Mouse (Mus musculus) hindbrain, postnatal 0 days (tissue): ENCODE measurements around the gene Rundc1. TPM values are rescaled to one million over a fixed set of nuclear protein-coding genes. Genes with fewer than 3 reads are reported as not detected.
"Not testable (repeated sequence)": the region's sequence is repeated elsewhere in the genome, so short reads cannot be mapped to it uniquely, and the experiment has no call there.

Experiments
- ATAC-seq: fragments of 200-750 bp; cut with Nextera tagmentation; 2 replicates; pipeline ENCODE4 v1.8.0; 2017; ENCODE audit warnings: mild to moderate bottlenecking, moderate TSS enrichment, moderate library complexity
- DNase-seq: peaks from one replicate; pipeline ENCODE4 v3.0.0-alpha.2; 2015; ENCODE audit warnings: low spot score
- H3K27ac ChIP-seq: fragments of 300-500 bp; sonication (generic); 2 replicates; pipeline ENCODE4 v1.5.1; 2014; ENCODE audit warnings: mild to moderate bottlenecking
- H3K27me3 ChIP-seq: fragments of 300-500 bp; sonication (generic); 2 replicates; pipeline ENCODE4 v1.6.1; 2014; ENCODE audit warnings: low read length, mixed read lengths; ENCODE audit not compliant: insufficient read depth
- H3K36me3 ChIP-seq: fragments of 300-500 bp; sonication (generic); 2 replicates; pipeline ENCODE4 v1.6.1; 2014; ENCODE audit warnings: low read length, mixed read lengths; ENCODE audit not compliant: insufficient read depth
- H3K4me1 ChIP-seq: fragments of 300-500 bp; sonication (generic); 2 replicates; pipeline ENCODE4 v1.6.1; 2014; ENCODE audit warnings: antibody characterized with exemption, low read length, mixed read lengths; ENCODE audit not compliant: insufficient read depth
- H3K4me2 ChIP-seq: fragments of 300-500 bp; sonication (generic); 2 replicates; pipeline ENCODE4 v1.6.1; 2014; ENCODE audit warnings: low read depth, mild to moderate bottlenecking, low read length, moderate library complexity, mixed read lengths
- H3K4me3 ChIP-seq: fragments of 300-500 bp; sonication (generic); 2 replicates; pipeline ENCODE4 v1.5.1; 2014; ENCODE audit warnings: low read length
- H3K9ac ChIP-seq: fragments of 300-500 bp; sonication (generic); replicated peaks from 2 replicates; pipeline ENCODE4 v1.6.1; 2014; ENCODE audit warnings: mild to moderate bottlenecking, low read length, moderate library complexity, mixed read lengths
- H3K9me3 ChIP-seq: fragments of 300-500 bp; sonication (generic); 2 replicates; pipeline ENCODE4 v1.6.1; 2016; ENCODE audit warnings: low read length, mixed read lengths
- CTCF ChIP-seq: IDR thresholded peaks from 2 replicates; pipeline ENCODE4 v1.5.1; 2016; ENCODE audit warnings: antibody characterized with exemption, control low read depth, low read depth
- WGBS: fragments of 180-500 bp; shearing (Covaris S2); extraction: QIAGEN DNeasy Blood & Tissue Kit; methylation state at CpG from one replicate; pipeline ENCODE4 v1.1.7; 2014; 5-methylcytosine and 5-hydroxymethylcytosine counted together
- polyA plus RNA-seq: library from polyadenylated mRNA; unstranded; fragments of >200 nt; fragmentation: Nextera tagmentation; extraction: Ambion mirVana; gene quantifications from 2 replicates; pipeline ENCODE4 v1.2.1, GENCODE M21; 2015
- total RNA-seq: library from RNA; depleted of rRNA; stranded (reverse); fragments of >200 nt; gene quantifications from 2 replicates; pipeline ENCODE4 v1.2.3, GENCODE M21; 2014

Gene Rundc1
- total and polyA plus RNA-seq, 2 experiments from 2014 or later = 11.6 to 21.4 TPM

GRCm38 (mm10) chr11:101426165-101426564, 1.3 kb downstream of the Rundc1 start:
- 65% methylated on average over 8 of the region's 8 CpGs for WGBS
- Histone ChIP-seq H3K9ac (peak overlapping the region; percentile 79), H3K4me1 (peaks cover 21% of the 10 kb centered on the region), H3K27ac (no peak overlapping the region), H3K9me3 (no peaks in the 10 kb centered on the region), H3K4me2 (peak overlapping the region; percentile 77), H3K4me3 (peak overlapping the region; percentile 97), H3K27me3 (no peaks in the 10 kb centered on the region), H3K36me3 (peaks cover 7% of the 10 kb centered on the region)
- DNase-seq = no peak
- TF ChIP-seq CTCF = no peak
- ATAC-seq = no peak

- DNase-seq = no peak
- H3K4me2 ChIP-seq = no peak overlapping the region
- no peak overlapping the region for H3K9ac ChIP-seq
- peaks cover 37% of the 10 kb centered on the region for H3K36me3 ChIP-seq
- H3K4me3 ChIP-seq = no peak overlapping the region
- H3K4me1 ChIP-seq = peaks cover 1% of the 10 kb centered on the region
- no peak overlapping the region for H3K27ac ChIP-seq
- WGBS = 92% methylated on average over 9 of the region's 9 CpGs
- no peak for TF ChIP-seq CTCF
- no peak for ATAC-seq
- no peaks in the 10 kb centered on the region for H3K9me3 ChIP-seq
- H3K27me3 ChIP-seq = no peaks in the 10 kb centered on the region
These were observed 6.4 kb downstream of the Rundc1 start for GRCm38 (mm10) chr11:101431327-101431726.

DNA sequence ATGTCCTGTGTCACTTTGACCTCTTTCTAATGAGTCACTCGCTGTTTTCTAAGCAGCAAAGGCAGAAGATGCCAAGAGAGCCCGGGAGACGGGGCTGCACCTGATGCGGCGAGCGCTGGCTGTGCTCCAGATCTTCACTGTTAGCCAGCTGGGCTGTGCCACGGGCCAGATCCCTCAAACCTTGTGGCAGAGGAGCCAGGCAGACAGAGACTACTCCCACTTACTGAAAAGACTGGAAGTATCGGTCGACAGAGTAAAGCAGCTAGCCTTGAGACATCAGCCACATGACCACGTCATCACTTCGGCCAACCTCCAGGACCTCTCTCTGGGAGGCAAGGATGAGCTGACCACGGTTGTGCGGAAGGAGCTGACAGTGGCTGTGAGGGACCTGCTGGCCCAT, 8.5 kb downstream of the Rundc1 start:
- Histone ChIP-seq H3K4me3 (no peak overlapping the region), H3K9ac (no peak overlapping the region; the same call in 1 of the 2 replicates), H3K27me3 (no peaks in the 10 kb centered on the region), H3K4me1 (no peaks in the 10 kb centered on the region), H3K27ac (0 out of 2 replicates have a peak overlapping the region, but pooled peaks have one; percentile 11), H3K36me3 (peaks cover 37% of the 10 kb centered on the region), H3K9me3 (no peaks in the 10 kb centered on the region), H3K4me2 (no peak overlapping the region)
- 59% methylated on average over 13 of the region's 13 CpGs for WGBS
- TF ChIP-seq CTCF = no peak
- ATAC-seq = peak; percentile 45
- DNase-seq = peak; percentile 45

DNA sequence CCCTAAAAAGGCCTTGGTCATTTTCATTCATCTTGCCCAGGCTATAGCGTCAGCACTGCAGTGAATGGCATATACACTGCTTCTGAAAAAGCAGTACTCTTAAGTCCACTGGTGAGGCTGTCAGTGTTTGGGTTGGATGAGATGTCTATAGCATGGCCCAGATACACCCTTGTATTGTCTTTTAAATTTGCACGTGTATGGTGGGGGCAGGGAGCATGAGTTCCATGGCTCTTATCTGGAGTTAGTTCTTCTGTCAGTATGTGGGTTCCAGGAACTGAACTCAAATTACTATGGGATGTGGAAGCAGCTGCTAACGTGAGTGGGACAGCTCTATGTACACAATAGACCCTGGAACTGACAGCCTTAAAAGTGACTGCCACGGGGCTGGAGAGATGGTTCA, 10.9 kb downstream of the Rundc1 start:
- Histone ChIP-seq H3K9ac (no peak overlapping the region), H3K27ac (no peak overlapping the region), H3K27me3 (no peaks in the 10 kb centered on the region), H3K4me3 (no peak overlapping the region), H3K36me3 (peaks cover 31% of the 10 kb centered on the region), H3K9me3 (no peaks in the 10 kb centered on the region), H3K4me2 (no peak overlapping the region), H3K4me1 (no peaks in the 10 kb centered on the region)
- TF ChIP-seq CTCF = no peak
- DNase-seq (no peak), ATAC-seq (no peak)
- 86% methylated on average over 4 of the region's 4 CpGs for WGBS

DNA sequence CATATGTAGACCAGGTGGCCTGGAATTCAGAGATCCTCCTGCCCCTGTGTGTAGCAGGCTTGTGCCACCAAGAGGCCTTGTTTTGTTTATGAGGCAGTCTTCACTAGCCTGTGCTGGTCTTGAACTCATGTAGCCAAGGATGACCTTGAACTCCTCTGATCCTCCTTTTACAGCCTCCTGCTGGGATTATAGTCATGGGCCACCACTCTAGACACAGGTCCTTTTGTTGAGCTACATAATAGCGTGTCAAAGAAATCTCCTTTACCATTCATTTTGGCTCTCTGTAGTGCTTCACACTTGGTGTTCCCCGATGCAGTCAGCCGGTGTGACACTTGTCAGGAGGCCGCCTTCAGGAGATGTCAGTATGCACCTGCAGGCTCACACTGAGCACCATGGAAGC, 12.0 kb downstream of the Rundc1 start:
- Histone ChIP-seq H3K9me3 (no peaks in the 10 kb centered on the region), H3K4me1 (no peaks in the 10 kb centered on the region), H3K9ac (no peak overlapping the region), H3K27ac (no peak overlapping the region), H3K4me3 (no peak overlapping the region), H3K27me3 (no peaks in the 10 kb centered on the region), H3K4me2 (no peak overlapping the region), H3K36me3 (peaks cover 22% of the 10 kb centered on the region)
- DNase-seq (no peak), ATAC-seq (no peak)
- WGBS = 38% methylated on average over 4 of the region's 4 CpGs
- TF ChIP-seq CTCF = no peak

DNA sequence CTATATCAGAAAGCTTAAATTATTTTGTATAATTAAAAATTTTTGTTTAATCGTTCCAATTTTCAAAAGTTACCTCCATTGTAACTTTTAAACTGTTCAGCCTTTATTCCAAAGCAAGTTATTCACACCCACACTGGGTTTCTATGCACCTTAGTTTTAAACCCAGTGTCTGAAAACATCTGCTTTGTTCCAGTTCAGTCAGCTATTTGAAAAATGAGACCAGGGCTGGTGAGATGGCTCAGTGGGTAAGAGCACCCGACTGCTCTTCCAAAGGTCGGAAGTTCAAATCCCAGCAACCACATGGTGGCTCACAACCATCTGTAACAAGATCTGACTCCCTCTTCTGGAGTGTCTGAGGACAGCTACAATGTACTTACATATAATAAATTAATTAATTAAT, 13.1 kb downstream of the Rundc1 start:
- not testable (repeated sequence) for H3K27ac ChIP-seq, H3K4me2 ChIP-seq, H3K4me1 ChIP-seq, ATAC-seq, H3K27me3 ChIP-seq, DNase-seq, H3K9me3 ChIP-seq, H3K4me3 ChIP-seq, H3K9ac ChIP-seq
- peaks cover 18% of the 10 kb centered on the region for H3K36me3 ChIP-seq
- 58% methylated on average over 3 of the region's 3 CpGs for whole genome bisulfite sequencing

DNA sequence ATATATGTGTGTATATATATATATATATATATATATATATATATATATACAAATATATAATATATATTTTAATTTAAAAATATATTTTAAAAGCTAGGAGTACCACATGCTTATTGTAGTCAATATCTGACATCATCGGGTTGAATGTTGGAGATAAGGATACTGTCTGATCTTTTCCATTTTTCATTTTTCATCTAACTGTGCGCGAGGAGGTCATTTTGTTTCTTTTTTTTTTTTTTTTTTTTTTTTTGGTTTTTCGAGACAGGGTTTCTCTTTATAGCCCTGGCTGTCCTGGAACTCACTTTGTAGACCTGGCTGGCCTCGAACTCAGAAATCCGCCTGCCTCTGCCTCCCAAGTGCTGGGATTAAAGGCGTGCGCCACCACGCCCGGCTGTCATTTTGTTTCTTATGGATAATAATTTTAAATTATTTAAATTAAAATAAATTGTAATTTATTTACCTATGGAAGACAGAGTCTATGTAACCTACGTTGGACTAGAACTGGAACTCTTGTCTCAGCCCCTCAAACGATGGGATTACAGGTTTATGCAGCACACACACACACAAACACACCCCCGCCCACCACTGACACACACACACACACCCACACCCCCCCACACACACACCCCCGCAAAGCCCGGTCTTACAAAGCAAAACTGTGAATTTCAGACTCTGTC, 16.7 kb downstream of the Rundc1 start:
- H3K27ac ChIP-seq = not testable (repeated sequence)

More for the DNA sequence above, 16.7 kb downstream of the Rundc1 start:
- DNase-seq, ATAC-seq, H3K27me3 ChIP-seq, H3K4me1 ChIP-seq, H3K9me3 ChIP-seq, H3K9ac ChIP-seq: not testable (repeated sequence)
- Histone ChIP-seq H3K4me3 (peak overlapping the region; percentile 79; the same call in 1 of the 2 replicates), H3K36me3 (peaks cover 18% of the 10 kb centered on the region), H3K4me2 (peak overlapping the region; percentile 40; the same call in 1 of the 2 replicates)
- WGBS = 37% methylated on average over 15 of the region's 15 CpGs
